Mouse (Mus musculus): ENCODE data around the gene Syce2.

DNA sequence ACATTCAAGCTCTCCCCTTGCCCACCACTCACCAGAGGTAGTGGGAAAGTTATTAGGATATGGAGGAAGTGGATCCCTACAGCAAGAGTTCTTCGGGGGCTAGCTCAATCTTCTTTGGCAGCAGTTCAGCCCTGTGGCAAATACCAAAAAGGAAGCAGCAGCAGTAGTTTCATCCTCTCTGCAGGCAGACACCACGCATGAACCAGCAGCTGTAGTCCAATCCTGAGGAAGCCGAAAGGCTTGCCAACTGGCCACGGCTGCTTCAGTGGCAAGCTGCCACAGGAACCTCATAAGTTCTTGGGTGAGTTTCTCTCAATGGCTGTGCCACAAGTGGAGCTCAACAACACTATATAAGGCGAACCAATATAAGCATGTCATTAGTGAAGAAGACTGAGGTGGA, 24.1 kb downstream of the Syce2 start:
- TF ChIP-seq POLR2A (IDR thresholded peaks at IDR 0.05; ENCODE audit: borderline replicate concordance, extremely low read depth, low read depth, low read length) (no peak), CTCF (IDR thresholded peaks at IDR 0.05; ENCODE audit: insufficient read depth, low read length) (no peak)

Measured in lung, adult 2 months (tissue).